Mouse (Mus musculus) ovary, postnatal 14 days (tissue): ENCODE results near the gene Gm14743.
"Not testable (repeated sequence)": the region's sequence is repeated elsewhere in the genome, so short reads cannot be mapped to it uniquely, and the experiment has no call there.

Source experiments
- DNase-seq: peaks from one replicate; pipeline ENCODE4 v3.0.0; 2022; ENCODE audit warnings: low spot score

The Gm14743 gene

GRCm38 (mm10) chrX:78245821-78246220, at the start of gene Gm14743:
Gene Gm14743 (minus strand): TSS chrX:78245921.
- not testable (repeated sequence) for DNase-seq

- DNase-seq = no peak
Observed at GRCm38 (mm10) chrX:78202829-78203228, 42.9 kb downstream of the Gm14743 start.

- DNase-seq = not testable (repeated sequence)
Observed at GRCm38 (mm10) chrX:78202220-78202619, 43.5 kb downstream of the Gm14743 start.
